Mouse (Mus musculus): ENCODE measurements at regions not wholly inside any gene's neighbourhood (a gene's known extent, or its start where the extent isn't known, plus 50 kb on each side); places are given as distances from the start of the nearest gene placed in this dataset.
A peak's percentile ranks its signal among the peaks of the same experiment; 100 is the strongest.

DNA sequence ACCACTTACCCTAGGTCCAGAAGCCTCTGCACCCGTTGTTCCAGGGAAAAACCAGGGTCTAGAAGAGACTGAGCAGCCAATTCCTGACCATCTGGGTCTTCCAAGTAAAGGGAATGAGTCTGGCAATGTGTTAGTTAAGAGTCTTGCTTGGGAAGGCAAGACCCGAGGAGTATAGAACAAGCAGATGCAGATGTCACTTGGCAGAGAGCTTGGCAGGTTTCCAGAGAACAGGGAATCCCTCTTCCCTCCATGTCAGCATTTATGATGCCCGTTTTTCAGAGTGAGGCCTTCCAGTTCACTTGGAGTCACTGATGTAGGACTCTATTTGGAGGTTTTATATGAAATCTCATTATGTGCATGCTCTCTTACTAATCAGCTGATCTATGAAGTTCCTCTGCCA, 231.1 kb downstream of the Bcl2 start:
- DNase-seq (ENCODE audit: low spot score) = no peak

DNA sequence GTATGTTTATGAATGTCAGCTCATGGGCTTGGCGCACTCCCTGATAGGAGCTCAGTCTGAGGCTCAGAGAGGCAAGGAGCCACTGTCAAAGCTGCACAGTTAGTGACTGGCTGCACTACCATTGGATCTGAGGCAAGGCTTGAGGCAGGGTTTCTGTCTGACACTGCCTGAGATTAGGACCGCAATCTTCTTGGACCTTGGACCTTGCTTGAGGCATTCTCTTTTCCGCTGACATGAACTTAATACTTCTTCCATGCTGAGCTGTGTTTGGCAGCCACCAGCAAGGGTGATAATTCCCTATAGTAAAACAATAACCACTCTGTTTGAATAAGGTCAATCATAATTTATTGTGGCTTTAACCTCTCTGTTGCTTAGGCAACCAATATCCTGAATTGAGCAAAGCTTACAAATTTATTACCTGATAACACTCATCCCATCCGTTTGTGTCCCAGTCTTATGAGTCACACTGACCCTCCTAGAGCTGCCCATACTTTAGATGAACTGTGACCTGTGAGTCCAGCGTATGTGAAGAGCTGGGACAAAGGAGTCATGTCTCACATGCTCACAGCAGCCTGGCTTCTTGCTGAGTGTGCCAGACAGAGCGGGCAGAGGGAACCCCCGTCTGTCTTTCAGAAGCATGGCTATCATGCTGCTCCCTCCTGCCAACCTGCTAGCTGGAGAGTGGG, 236.3 kb downstream of the Bcl2 start:
- peak; percentile 73 for DNase-seq (ENCODE audit: low spot score)

DNA sequence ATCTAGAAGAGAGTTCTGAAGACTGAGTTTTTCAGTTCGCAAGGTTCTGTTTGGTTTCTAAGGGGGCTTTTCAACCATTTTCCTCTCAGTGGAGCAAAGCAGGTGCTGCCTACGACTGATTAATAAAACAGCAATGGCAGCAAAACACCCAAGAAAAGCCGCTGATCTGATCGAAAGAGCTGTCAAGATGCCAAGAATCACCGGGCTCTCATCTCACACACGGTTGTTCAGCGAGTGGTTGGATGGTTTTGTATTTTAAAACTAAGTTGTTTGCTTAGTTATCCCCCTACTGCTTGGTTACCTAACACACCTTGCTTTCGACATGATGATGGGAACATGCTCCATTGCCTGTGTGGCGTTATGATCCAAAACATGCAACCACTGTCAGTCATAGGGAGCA, 246.1 kb downstream of the Bcl2 start:
- DNase-seq (ENCODE audit: low spot score) = no peak

DNA sequence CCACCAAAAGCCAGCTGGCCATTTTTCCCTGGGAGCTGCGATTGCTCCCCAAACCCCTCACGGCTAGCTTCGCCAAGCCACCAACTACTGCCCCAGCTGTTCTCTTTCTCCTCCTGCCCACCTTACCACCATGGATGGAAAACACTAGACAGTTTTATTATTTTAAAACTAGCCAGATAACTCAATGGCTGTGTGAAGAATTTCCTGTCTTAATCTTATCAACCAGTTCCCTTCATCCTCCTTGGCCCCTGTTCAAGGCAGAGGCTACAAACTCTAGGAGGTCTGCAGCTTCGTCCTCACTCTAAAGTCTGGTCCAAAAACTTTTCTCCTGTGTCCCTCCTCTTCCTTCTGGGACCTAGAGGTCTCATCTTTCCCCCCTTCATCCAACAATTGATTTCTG, 247.4 kb downstream of the Bcl2 start:
- no peak for DNase-seq (ENCODE audit: low spot score)

DNA sequence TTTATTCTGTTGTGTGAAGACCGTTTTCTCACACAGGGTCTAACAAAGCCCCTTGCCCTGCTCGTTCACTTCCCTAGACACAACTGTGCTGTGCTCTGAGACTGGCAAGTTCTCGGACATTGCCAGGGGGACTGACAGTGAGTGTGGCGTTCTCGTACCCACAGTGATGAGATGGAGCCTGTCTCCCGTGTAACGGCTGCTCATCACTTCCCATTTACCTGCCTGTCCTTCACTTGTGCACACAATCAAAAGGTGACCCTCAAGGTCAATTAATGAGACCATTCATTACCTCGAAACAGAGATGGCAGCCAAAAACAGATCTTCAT, 248.1 kb downstream of the Bcl2 start:
- no peak for DNase-seq (ENCODE audit: low spot score)

DNA sequence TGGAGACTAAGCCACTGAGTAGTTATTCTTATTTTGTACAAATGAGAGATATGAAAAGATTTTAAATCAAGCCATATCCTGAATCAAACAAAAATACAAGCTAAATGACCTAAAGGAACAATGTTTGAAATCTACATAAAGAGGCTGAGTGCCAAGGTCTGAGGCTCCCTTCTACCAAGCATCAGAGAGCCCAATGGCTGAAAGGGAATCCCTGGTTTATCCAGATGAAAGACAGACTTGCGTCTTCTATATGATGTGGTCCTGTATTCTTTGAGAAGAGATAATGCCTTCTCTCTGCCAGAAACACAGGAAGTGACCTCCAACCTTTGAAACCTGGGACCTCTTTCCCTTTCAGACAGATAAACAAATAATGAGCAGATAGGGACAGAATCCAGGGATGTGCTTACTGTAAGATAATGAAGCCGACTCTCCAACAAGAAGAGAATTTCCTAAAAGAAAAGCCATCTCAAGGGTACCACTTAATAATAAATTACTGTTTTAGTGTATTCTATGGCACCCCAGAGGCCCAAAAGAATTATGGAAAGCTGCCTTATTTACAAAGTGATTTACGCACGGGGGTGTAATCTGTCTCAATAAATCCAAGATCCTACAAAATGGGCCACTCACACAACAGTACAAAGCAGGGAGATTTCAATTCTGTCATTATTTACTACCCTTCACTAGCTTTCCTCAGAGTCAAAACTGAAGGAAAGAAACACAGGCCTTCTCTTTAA, 248.7 kb downstream of the Bcl2 start:
- peak; percentile 16 for DNase-seq (ENCODE audit: low spot score)

DNA sequence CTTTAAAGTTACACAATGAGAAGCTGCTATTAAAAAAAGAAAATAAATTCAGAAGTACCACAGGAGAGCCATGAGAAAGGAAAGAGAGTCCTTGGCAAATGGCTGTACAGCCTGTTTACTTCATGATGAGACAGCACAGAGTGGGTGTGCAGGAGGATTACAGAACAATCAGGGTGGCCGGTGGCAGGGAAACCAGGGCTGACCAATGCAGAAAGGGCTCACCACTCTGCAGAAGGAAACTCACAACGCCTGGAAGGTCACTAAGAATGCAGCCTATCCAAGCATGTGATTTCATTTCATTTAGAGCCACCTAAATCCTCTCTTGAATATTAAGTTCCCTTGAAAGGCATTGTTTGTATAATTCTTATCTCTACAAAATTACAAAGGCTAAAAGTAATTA, 249.3 kb downstream of the Bcl2 start:
- DNase-seq (ENCODE audit: low spot score) = no peak

DNA sequence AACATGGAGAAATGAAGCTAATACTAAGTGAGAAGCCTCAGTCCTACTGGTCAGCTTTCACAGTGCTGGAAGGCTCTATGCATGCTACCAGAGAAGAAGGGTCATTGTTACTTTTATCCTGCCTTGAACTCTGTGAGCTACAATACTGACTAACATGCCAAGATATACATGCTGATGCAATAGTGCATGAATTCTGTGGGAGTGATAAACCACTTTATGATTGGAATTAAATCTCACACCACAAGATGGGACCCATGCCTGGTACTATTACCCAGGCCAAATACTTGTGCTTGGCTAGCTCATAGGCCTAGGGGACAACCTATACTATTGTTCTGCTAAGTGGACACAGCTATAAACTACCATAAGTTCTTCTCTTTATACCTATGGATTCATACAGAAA, 251.5 kb downstream of the Bcl2 start:
- no peak for DNase-seq (ENCODE audit: low spot score)

DNA sequence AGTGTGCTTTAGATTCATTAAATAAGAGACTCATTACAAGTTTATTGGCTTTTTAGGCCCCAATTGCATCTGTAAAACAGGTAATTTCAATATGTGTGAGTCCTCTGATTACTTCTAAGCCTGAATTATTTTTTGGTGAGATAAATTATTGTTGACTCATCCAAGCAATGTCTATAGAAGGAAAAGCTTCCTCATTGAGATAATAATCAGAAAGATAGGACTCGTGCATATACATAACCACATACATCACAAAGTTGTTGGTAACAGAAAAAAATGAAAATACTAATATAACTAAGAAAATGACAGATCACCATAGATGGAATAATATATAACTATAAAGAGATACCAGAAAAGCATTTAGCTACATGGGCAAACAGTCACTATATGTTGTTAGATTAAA, 252.0 kb downstream of the Bcl2 start:
- no peak for DNase-seq (ENCODE audit: low spot score)

DNA sequence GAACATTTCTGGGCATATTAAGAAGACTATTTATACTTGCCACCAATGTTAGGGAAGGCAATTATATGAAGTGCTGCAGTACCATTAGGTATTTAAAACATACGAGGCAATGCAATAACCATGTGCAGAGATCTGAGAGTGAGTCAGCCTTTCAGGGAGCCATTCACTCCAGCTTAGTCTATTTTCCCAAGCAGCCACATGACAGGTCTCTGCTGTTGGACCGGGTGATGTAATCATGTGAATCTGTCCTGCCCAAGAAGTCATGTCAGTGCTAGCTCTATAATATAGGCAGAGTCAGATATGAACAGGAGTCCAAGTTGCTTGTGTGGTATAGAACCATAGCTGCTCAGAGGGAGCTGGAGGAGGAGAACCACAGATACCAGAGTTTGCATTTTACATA, 253.1 kb downstream of the Bcl2 start:
- DNase-seq (ENCODE audit: low spot score) = no peak

DNA sequence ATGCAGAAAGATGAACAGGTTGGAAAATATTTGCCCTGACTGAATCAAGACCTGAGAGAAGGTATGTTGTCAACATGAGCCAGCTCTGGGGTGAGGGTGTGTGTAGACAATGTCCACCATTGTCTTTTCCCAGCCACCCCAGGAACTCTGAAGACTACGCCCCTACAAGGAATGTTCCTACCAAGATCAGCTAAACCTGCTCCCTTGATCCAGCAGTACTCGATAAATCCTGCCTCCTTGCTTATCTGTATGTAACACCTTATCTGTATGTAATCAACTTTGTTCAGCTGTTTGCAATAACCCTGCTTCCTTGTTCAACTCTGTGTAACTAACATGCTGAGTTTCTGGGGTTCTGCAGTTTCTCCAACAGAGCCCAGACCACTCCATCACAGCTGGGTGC, 264.3 kb downstream of the Bcl2 start:
- no peak for DNase-seq (ENCODE audit: low spot score)

All from yolk sac, embryonic 10.5 days (tissue).